Mouse (Mus musculus): ENCODE measurements around the gene Slc17a8.

GRCm38 (mm10) chr10:89621129-89621528 is at the start of gene Slc17a8:
- no peak for TF ChIP-seq POLR2A (IDR thresholded peaks at IDR 0.05; ENCODE audit: borderline replicate concordance, extremely low read depth, insufficient read depth, insufficient read length, poor library complexity, severe bottlenecking)
- no peak for TF ChIP-seq CTCF (IDR thresholded peaks at IDR 0.05; ENCODE audit: borderline replicate concordance, extremely low read depth, insufficient read depth, insufficient read length)
